Mouse (Mus musculus) limb, embryonic 12.5 days (tissue): ENCODE measurements at regions not wholly inside any gene's neighbourhood (a gene's known extent, or its start where the extent isn't known, plus 50 kb on each side); places are given as distances from the start of the nearest gene placed in this dataset.
"Not testable (repeated sequence)": the region's sequence is repeated elsewhere in the genome, so short reads cannot be mapped to it uniquely, and the experiment has no call there.

Experiments used
- ATAC-seq: fragments of 200-750 bp; cut with Nextera tagmentation; 2 replicates; pipeline ENCODE4 v1.8.0; 2017; ENCODE audit warnings: low read depth, moderate TSS enrichment; ENCODE audit not compliant: insufficient number of reproducible peaks, insufficient read depth, low FRiP score, low TSS enrichment
- H3K27ac ChIP-seq: fragments of 300-500 bp; sonication (generic); 2 replicates; pipeline ENCODE4 v1.5.1; 2016; ENCODE audit warnings: mild to moderate bottlenecking, moderate library complexity
- H3K27me3 ChIP-seq: fragments of 300-500 bp; sonication (generic); 2 replicates; pipeline ENCODE4 v1.6.1; 2016; ENCODE audit warnings: mild to moderate bottlenecking, moderate library complexity
- H3K36me3 ChIP-seq: fragments of 300-500 bp; sonication (generic); 2 replicates; pipeline ENCODE4 v1.6.1; 2016; ENCODE audit warnings: mild to moderate bottlenecking, moderate library complexity
- H3K4me1 ChIP-seq: fragments of 300-500 bp; sonication (generic); replicated peaks from 2 replicates; pipeline ENCODE4 v1.6.1; 2016
- H3K4me2 ChIP-seq: fragments of 300-500 bp; sonication (generic); 2 replicates; pipeline ENCODE4 v1.6.1; 2016; ENCODE audit warnings: mild to moderate bottlenecking, moderate library complexity
- H3K4me3 ChIP-seq: fragments of 300-500 bp; sonication (generic); replicated peaks from 2 replicates; pipeline ENCODE4 v1.5.1; 2016; ENCODE audit warnings: mild to moderate bottlenecking
- H3K9ac ChIP-seq: fragments of 300-500 bp; sonication (generic); replicated peaks from 2 replicates; pipeline ENCODE4 v1.6.1; 2016; ENCODE audit warnings: mild to moderate bottlenecking, moderate library complexity
- H3K9me3 ChIP-seq: fragments of 300-500 bp; sonication (generic); 2 replicates; pipeline ENCODE4 v1.6.1; 2016; ENCODE audit warnings: mild to moderate bottlenecking, moderate library complexity
- WGBS: fragments of 180-500 bp; shearing (Covaris S2); methylation state at CpG from one replicate; pipeline ENCODE4 v1.1.7; 2016; 5-methylcytosine and 5-hydroxymethylcytosine counted together

DNA sequence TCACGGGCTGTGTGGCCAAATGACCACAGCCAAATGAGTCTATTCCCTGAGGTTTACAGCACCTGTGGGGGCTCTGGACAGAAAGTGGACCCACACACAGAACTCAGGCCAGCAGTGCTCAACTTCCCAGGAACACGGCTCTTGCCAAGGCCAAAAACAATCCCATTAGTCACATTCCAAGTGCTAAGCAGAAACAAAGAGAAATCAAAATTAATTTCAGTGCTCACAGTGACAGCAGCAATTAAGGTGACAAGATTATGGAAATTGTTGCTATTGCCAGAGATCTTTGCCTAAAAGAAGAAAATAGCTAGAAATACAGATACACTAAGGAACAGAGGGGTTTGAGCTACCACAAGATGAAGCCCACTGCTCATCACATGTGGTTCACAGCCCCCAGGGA, 464.9 kb upstream of the Ercc4 start:
- Histone ChIP-seq H3K4me3 (no peak overlapping the region), H3K27ac (no peak overlapping the region), H3K4me2 (no peak overlapping the region), H3K27me3 (no peaks in the 10 kb centered on the region), H3K4me1 (no peaks in the 10 kb centered on the region), H3K9ac (no peak overlapping the region), H3K9me3 (no peaks in the 10 kb centered on the region), H3K36me3 (no peaks in the 10 kb centered on the region)
- ATAC-seq, result no peak
- 62% methylated on average over 2 of the region's 2 CpGs for WGBS

DNA sequence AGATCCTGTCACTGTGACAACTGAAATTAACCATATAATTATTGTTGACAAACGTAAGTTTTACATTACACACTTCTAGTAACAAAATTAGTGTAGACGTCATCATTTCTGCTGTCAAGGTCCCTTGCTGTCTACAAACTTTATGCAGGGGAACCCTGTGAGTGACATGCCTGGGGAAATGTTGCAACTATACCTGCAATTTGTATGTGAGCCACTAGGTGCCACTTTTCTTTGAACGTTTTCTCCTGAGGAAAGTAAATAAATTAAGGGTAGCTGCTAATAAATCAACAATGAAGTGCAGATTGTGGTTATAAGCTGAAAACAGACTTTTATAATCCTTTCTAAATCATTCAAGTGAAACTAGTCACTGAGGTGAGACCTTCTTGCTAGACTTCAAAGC, 457.3 kb upstream of the Ercc4 start:
- H3K4me1 ChIP-seq, result no peaks in the 10 kb centered on the region
- no peaks in the 10 kb centered on the region for H3K27me3 ChIP-seq
- no peak overlapping the region for H3K9ac ChIP-seq
- WGBS, result 71% methylated on average over 3 of the region's 3 CpGs
- no peaks in the 10 kb centered on the region for H3K36me3 ChIP-seq
- no peaks in the 10 kb centered on the region for H3K9me3 ChIP-seq
- ATAC-seq, result no peak
- H3K27ac ChIP-seq, result no peak overlapping the region
- no peak overlapping the region for H3K4me2 ChIP-seq
- no peak overlapping the region for H3K4me3 ChIP-seq

DNA sequence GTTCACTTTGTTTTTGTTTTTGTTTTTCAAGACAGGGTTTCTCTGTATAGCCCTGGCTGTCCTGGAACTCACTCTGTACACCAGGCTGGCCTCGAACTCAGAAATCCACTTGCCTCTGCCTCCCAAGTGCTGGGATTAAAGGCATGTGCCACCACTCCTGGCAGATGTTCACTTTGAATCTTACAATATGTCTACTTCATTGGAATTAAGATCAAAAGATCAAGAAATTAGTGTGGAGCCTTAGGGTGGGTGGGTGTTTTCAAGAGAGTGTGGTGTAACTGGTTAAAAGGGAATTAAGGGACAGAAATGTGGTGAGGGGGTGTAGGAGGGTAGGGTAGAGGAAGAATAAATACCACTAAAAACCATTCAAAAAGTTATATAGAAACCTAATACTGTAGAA, 435.8 kb upstream of the Ercc4 start:
- not testable (repeated sequence) for H3K27me3 ChIP-seq, ATAC-seq, H3K4me1 ChIP-seq, H3K4me3 ChIP-seq, H3K36me3 ChIP-seq, H3K4me2 ChIP-seq, H3K9ac ChIP-seq, H3K9me3 ChIP-seq, H3K27ac ChIP-seq
- 81% methylated on average over 1 of the region's 1 CpGs for WGBS

DNA sequence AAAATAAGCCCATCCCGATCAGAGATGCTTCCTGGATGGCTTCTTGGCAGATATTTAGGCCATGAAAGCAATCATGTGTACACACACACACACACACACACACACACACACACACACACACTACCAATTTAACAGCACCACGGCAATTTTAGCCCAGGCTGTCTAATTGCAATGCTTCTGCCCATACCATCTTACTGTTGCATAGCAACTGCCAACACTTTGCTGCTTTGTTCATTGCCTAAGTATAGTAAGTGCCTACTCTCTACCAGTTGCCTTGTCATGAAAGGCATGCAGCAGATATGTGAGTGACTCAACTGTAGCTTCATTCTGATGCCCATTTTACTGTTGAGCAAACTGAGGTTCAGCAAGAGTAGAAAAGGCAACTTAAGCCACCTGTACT, 428.0 kb upstream of the Ercc4 start:
- Histone ChIP-seq H3K9ac (no peak overlapping the region), H3K4me1 (no peaks in the 10 kb centered on the region), H3K4me2 (no peak overlapping the region), H3K4me3 (no peak overlapping the region), H3K27ac (no peak overlapping the region), H3K36me3 (no peaks in the 10 kb centered on the region), H3K9me3 (no peaks in the 10 kb centered on the region), H3K27me3 (no peaks in the 10 kb centered on the region)
- 75% methylated on average over 2 of the region's 2 CpGs for WGBS
- ATAC-seq, result no peak

DNA sequence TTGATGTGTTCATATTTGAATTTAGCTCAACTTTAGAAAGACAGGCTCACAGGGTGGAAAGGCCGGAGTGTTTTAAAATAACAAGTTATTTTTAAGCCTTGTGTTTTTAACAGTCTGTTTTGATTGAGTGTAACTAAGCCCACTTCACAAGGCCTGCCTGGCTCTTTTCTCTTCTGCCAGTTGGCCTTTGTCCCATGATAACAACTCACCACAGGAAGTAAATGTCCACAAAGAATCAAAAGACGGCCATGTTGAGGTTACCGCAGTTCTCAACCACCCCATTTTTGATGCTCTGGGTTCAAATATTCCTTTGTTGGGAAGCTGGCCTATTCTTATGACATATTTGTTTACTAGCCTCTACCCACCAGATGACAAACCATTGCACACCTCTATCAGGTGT, 423.7 kb upstream of the Ercc4 start:
- ATAC-seq, result no peak
- 90% methylated on average over 3 of the region's 3 CpGs for WGBS

DNA sequence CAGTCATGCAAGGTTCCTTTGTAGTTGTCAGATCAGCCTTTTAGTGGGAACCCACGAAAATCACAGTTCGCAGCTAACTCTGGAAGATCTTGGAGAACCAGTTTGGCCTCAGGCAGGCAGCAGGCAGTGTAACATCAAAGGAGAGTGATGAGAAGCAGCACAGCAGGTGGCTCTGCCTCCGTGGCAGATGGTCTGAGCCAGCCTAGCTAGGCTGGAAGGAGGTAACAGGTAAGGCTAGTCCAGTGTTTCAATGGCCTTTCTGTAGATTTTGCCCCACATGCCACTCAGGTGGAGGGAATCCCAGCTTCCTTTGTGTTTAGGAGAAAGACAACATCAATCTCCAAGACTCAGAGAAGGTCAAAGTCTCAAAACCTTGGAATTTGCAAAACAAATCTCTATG, 417.7 kb upstream of the Ercc4 start:
- Histone ChIP-seq H3K9ac (no peak overlapping the region), H3K36me3 (no peaks in the 10 kb centered on the region), H3K27ac (no peak overlapping the region), H3K4me2 (no peak overlapping the region), H3K4me3 (no peak overlapping the region), H3K9me3 (no peaks in the 10 kb centered on the region), H3K27me3 (no peaks in the 10 kb centered on the region), H3K4me1 (no peaks in the 10 kb centered on the region)
- ATAC-seq, result no peak
- WGBS, result 9% methylated on average over 3 of the region's 3 CpGs

More for the DNA sequence above, 423.7 kb upstream of the Ercc4 start:
- no peak overlapping the region for H3K27ac ChIP-seq
- no peak overlapping the region for H3K9ac ChIP-seq
- H3K4me1 ChIP-seq, result no peaks in the 10 kb centered on the region
- no peaks in the 10 kb centered on the region for H3K36me3 ChIP-seq
- H3K27me3 ChIP-seq, result no peaks in the 10 kb centered on the region
- H3K9me3 ChIP-seq, result no peaks in the 10 kb centered on the region
- H3K4me2 ChIP-seq, result no peak overlapping the region
- H3K4me3 ChIP-seq, result no peak overlapping the region

DNA sequence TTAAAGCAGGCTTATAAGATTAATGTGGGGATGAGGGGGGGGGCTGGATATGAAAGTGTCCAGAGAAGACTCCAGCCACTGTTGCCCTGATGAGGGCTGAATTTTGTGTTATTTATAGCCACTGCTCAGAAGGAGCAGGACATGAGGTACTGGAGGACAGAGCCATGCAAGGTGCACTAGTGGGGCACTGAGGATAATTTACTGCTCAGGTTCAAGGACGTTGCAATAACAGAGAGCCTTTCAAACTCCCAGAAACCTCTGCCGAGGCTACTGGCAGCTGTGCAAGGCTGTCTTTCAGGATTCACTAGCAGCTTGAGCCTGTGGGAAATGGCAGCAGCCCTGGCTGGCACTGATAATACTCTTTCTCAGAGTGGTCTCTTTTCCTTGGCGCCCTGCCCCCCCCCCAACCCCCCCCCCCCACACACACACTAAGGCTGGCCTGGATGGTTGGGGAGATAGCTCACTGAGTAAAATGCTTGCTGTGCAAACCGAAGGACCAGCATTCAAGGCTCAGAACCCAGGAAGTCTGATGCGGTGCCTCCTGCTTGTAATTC, 416.7 kb upstream of the Ercc4 start:
- H3K27me3 ChIP-seq, result no peaks in the 10 kb centered on the region
- no peak; the same call in 1 of the 2 replicates for ATAC-seq
- no peaks in the 10 kb centered on the region for H3K36me3 ChIP-seq
- no peak overlapping the region for H3K4me2 ChIP-seq
- H3K4me3 ChIP-seq, result no peak overlapping the region
- no peak overlapping the region for H3K9ac ChIP-seq
- 47% methylated on average over 4 of the region's 5 CpGs for WGBS
- no peak overlapping the region for H3K27ac ChIP-seq
- H3K9me3 ChIP-seq, result no peaks in the 10 kb centered on the region
- no peaks in the 10 kb centered on the region for H3K4me1 ChIP-seq

DNA sequence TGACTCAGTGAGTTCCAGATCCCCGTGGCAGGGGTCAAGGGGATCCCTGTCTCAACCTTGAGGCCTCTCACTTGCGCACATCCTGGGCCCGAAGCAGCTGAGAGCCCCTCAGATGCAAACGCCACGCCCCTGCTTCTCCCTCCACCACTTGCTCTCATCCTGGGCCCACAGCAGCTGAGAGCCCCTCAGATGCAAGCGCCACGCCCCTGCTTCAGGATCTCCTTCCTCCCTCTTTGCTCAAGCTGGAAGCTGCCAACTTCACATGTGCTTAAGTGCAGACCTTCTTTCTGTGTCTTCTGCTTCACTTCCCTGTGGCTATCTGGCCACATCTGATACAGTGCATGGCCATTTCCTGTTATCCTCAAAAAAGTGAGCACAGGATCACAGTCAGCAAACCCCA, 416.1 kb upstream of the Ercc4 start:
- 71% methylated on average over 7 of the region's 7 CpGs for WGBS
- no peak overlapping the region for H3K4me2 ChIP-seq
- no peak overlapping the region for H3K4me3 ChIP-seq
- no peak for ATAC-seq
- no peaks in the 10 kb centered on the region for H3K4me1 ChIP-seq
- no peaks in the 10 kb centered on the region for H3K27me3 ChIP-seq
- H3K27ac ChIP-seq, result no peak overlapping the region
- no peaks in the 10 kb centered on the region for H3K9me3 ChIP-seq
- H3K9ac ChIP-seq, result no peak overlapping the region
- H3K36me3 ChIP-seq, result no peaks in the 10 kb centered on the region

DNA sequence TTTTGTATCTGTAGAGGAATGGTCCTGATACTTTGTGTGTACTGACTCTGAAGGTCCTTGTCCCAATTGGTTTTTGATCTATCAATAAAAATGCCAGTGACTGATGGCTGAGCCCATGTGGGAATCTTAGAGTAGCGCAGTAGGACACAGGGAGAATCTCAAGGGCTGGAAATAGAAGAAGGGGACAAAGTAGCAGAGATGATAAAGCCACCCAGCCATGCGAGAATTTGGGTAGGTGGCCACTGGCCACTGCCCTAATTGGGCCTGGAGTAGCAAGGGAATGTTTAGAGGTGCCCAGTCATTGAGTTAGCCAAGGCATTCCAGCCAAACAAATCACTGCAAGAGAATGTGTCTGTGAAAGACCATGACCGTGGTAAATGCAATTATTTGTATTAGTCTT, 414.8 kb upstream of the Ercc4 start:
- Histone ChIP-seq H3K27me3 (no peaks in the 10 kb centered on the region), H3K9ac (no peak overlapping the region), H3K27ac (no peak overlapping the region), H3K9me3 (no peaks in the 10 kb centered on the region), H3K4me1 (no peaks in the 10 kb centered on the region), H3K4me3 (no peak overlapping the region), H3K36me3 (no peaks in the 10 kb centered on the region), H3K4me2 (no peak overlapping the region)
- ATAC-seq, result no peak
- 87% methylated on average over 3 of the region's 3 CpGs for WGBS

DNA sequence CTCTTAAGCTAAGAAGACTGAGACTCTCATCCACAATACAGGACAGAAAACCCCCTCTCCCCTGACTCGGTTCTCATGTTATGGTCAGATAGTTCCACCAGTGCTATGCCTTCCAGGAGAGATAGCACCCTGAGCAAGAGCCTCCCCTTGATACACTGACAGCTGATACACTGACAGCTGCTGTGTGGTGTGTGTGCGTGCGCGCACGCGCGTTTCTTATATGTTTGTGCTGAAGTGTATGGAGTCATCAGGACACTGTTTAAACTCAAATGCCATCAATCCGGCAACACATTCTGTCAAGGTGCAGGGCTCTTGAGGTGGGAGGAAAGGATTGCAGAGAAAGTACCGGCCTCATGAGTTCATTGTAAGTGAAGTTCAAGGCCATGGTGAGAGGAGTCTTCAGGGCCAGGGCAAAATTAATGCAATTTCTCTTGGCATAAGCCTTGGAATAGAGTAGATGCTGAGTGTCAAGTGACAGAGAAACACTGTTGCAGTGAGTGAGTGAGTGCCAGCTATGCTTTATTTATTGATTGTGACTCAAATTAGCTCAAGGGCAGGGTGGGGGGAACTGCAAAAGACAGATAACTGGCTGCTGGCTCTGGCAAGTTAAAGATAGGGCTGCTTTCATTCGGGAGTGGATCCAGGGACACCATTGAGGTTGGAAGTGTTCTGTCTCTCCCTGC, 412.4 kb upstream of the Ercc4 start:
- no peak overlapping the region for H3K4me3 ChIP-seq
- 92% methylated on average over 10 of the region's 10 CpGs for WGBS

DNA sequence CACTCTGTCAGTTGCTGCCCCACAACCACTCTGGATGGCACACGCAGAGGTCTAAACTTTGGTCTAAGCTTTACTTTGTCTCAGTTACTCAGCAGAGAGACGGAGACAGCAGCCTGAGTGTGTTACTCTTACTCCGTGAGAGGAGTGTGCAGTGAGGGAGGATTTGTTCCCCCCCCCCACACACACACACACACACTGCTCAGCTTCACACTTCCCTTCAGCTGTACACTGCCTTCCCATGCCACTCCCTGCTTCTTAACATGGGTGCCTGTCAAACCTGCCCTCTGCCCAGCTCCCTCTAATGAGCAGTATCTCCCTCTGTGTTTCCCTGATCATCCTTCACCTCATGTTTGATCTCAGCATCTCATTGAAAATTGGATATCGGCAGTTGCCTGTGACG, 409.9 kb upstream of the Ercc4 start:
- no peak overlapping the region for H3K9ac ChIP-seq
- no peak overlapping the region for H3K4me2 ChIP-seq
- no peak overlapping the region for H3K27ac ChIP-seq
- H3K4me1 ChIP-seq, result no peaks in the 10 kb centered on the region
- no peaks in the 10 kb centered on the region for H3K27me3 ChIP-seq
- no peaks in the 10 kb centered on the region for H3K36me3 ChIP-seq
- WGBS, result 85% methylated on average over 5 of the region's 5 CpGs
- no peak overlapping the region for H3K4me3 ChIP-seq
- no peak for ATAC-seq
- no peaks in the 10 kb centered on the region for H3K9me3 ChIP-seq

More for the DNA sequence above, 412.4 kb upstream of the Ercc4 start:
- ATAC-seq, result no peak
- Histone ChIP-seq H3K4me1 (no peaks in the 10 kb centered on the region), H3K36me3 (no peaks in the 10 kb centered on the region), H3K27ac (no peak overlapping the region), H3K9ac (no peak overlapping the region), H3K27me3 (no peaks in the 10 kb centered on the region), H3K9me3 (no peaks in the 10 kb centered on the region), H3K4me2 (no peak overlapping the region)

DNA sequence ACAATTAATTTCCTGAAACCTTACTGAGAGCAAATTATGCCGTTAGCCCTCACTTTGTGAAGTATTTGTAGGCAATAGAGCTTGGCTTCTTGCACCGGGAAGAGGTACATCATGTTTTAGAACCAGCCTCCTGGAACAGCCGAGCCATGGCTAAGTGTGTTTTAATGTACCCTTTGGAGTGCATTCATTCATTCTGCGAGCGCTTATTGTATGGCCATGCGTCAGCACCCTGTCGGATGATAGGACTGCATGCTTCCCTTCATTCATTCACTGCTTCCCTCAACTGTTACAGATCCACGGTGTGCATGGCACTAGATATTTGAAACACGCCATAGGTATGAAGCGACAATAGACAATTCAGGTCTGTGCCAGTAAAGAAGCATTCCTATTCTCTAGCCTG, 409.4 kb upstream of the Ercc4 start:
- no peaks in the 10 kb centered on the region for H3K4me1 ChIP-seq
- 85% methylated on average over 10 of the region's 10 CpGs for WGBS
- H3K27me3 ChIP-seq, result no peaks in the 10 kb centered on the region
- H3K36me3 ChIP-seq, result no peaks in the 10 kb centered on the region
- H3K4me2 ChIP-seq, result no peak overlapping the region
- H3K9ac ChIP-seq, result no peak overlapping the region
- no peak overlapping the region for H3K4me3 ChIP-seq
- no peak overlapping the region for H3K27ac ChIP-seq
- no peaks in the 10 kb centered on the region for H3K9me3 ChIP-seq
- no peak for ATAC-seq
